Mouse (Mus musculus): ENCODE data around the gene Lemd2. TPM values are rescaled to one million over a fixed set of nuclear protein-coding genes. Genes with fewer than 3 reads are reported as not detected.
A peak's percentile ranks its signal among the peaks of the same experiment; 100 is the strongest.

The Lemd2 gene
- total RNA-seq, 4 experiments from 2014 or later: 39.0 to 44.9 (median 42.9) TPM

GRCm38 (mm10) chr17:27228216-27228915 is 24.1 kb upstream of the Lemd2 start:
- DNase-seq (ENCODE audit: low spot score in 2 of 2): no peak

DNA sequence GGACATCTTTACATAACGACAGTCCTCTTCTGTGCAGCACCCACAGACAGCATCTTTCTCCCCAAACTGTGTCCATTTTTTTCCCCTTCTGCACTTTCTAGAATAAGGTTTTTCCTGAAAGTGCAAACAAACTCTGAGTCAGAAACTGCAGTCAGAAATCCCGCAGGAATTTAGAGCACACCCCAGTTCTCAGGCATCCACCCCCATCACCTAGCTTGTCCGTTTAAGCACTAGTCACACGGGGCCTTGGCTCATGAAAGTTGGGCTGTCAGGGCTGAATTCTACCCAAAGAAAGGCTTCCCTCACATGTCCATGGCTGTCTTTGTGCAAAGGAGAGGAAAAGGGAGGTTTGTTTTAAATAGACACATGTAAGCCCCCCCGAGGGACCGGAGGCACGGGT is 23.0 kb upstream of the Lemd2 start:
- no peak for DNase-seq (ENCODE audit: low spot score in 2 of 2)

GRCm38 (mm10) chr17:27226701-27227100 is 22.4 kb upstream of the Lemd2 start:
- no peak for DNase-seq (ENCODE audit: low spot score in 2 of 2)

DNA sequence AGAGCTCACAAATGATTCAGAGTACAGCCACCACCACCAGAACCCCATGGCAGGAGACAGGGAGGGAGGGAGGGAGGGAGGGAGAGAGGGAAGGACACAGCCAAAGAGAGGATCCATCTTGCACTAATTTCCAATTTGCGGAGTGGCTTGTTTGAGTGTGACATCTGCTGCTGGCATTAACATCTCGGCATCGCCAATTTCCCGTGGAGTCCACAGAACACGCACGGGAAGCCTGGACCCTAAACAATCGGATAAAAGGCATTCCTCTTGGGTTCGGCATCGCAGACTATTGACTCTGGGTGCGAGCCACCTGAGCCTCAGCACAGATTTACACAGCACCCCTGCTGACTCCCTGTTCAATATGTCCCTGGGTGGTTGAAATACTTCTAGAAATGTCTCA is 21.5 kb upstream of the Lemd2 start:
- no peak for DNase-seq (ENCODE audit: low spot score in 2 of 2)

GRCm38 (mm10) chr17:27223821-27224220 is 19.6 kb upstream of the Lemd2 start:
- DNase-seq (ENCODE audit: low spot score in 2 of 2): no peak

- DNase-seq (ENCODE audit: low spot score in 2 of 2): no peak
These were observed 17.3 kb upstream of the Lemd2 start for GRCm38 (mm10) chr17:27221562-27221961.

GRCm38 (mm10) chr17:27218916-27219315 is 14.6 kb upstream of the Lemd2 start:
- DNase-seq (ENCODE audit: low spot score in 2 of 2): no peak

DNA sequence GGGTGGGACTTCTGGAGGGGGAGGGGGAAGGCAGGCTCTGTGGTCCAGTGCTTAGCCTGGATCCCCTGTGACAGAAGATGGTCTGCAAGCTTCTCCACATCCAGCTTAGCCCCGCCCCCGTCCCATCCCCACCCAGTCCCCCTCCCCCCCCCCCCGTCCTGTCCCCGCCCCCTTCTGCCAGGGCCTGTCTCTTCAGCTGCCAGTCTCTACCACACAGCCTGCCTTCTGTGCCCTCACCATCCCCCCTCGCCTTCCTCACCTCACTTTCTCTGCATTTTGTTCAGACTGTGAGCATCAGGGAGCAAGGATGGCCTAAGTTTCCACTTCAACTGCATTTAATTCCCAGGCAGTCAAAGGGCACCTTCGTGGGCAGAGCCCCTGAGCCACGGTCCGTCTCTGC is 14.1 kb upstream of the Lemd2 start:
- DNase-seq (ENCODE audit: low spot score in 2 of 2): no peak

GRCm38 (mm10) chr17:27212768-27213525 is 8.7 kb upstream of the Lemd2 start:
- no peak for DNase-seq (ENCODE audit: low spot score in 2 of 2)

- DNase-seq (ENCODE audit: low spot score in 2 of 2): no peak
These were observed 7.7 kb upstream of the Lemd2 start for GRCm38 (mm10) chr17:27212006-27212405.

DNA sequence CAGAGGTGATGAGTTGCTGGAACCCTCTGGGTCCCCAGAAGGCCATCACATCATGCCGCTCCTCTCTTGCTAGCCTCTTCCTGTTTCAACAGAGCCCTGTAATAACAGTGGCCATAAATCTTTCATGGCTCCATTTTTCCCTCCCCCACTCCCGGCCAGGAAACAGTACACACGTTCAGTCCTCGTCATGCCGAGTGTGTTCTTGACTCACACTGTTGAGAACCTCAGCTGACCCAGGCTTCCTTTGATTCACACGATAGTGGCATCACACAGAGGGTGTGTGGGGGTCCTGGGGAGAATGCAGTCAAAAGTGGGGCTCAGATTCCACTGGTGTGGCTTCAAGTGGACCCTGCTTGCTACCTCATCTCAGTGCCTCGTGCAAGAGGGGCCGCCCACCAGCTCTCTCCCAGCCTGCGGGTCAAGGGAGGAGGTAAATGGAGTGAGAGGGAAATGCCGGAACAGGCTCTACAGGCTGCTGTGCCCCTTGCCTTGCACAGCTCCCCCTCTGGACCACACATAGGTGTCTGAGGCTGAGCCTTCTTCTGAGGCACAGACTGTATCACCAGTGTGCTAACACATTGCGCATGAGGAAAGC is 2.9 kb upstream of the Lemd2 start:
- no peak for DNase-seq (ENCODE audit: low spot score in 2 of 2)

GRCm38 (mm10) chr17:27203358-27204074 is 753 bp downstream of the Lemd2 start:
- DNase-seq (ENCODE audit: low spot score in 2 of 2): no peak

GRCm38 (mm10) chr17:27202919-27203357 is 1.3 kb downstream of the Lemd2 start:
- DNase-seq (ENCODE audit: low spot score in 2 of 2): no peak

DNA sequence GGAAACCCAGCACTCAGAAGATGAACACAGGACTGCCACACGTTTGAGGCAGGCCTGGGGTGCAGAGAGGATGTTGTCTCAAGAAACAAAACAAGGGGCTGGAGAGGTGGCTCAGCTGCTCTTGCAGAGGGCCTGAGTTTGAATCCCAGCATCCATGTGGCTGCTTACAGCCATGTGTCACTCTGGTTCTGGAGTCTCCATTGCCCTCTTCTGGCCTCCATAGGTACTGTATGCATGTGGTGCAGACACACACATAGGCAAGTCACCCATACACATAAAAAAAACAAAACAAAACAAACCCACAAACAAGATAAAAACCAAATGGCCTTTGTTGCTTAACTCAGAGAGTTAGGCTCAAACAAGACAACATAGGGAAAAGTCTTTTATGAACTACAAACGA is 2.3 kb downstream of the Lemd2 start:
- no peak for DNase-seq (ENCODE audit: low spot score in 2 of 2)

DNA sequence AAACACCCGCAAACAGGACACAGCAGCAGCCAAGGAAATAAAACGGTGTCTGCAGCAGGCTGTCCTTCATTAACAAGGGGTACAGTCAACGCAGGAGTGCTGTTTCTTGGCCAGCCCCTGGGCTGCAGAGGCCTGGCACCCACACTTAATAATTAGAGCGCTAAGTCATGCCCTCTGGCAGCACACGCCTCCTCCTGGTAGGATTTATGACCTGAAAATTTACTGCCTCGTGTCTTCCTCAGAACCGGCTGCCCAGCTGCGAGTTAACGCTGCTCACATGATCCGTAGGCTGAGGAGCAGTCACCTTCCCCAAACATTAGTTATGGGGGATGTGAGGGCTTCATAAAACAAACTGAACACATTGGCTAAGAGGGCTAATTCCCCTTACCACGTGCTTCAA is 3.5 kb downstream of the Lemd2 start:
- no peak for DNase-seq (ENCODE audit: low spot score in 2 of 2)

- DNase-seq (ENCODE audit: low spot score in 2 of 2): peak in 1 of 2 experiments; percentile 60
These were observed 4.4 kb downstream of the Lemd2 start for GRCm38 (mm10) chr17:27199864-27200263.

DNA sequence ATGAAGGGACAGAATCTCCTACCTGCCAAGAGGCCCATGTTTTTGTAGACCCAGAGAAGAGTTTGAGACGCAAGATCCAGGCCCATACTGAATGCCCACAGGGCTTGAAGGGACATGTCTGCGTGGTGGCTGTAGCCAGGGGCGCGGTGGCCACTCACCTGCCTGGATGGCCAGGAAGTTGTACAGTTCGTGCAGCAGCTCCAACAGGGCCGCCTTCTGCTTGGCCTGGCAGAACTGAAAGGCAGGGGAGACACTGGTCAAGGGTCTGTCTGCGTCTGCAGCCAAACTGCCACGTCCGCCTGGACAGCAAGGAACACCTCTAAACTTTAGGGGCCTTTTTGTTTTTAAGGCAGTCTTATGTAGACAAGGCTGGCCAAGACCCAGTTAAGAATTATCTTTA is 5.1 kb downstream of the Lemd2 start:
- DNase-seq (ENCODE audit: low spot score in 2 of 2): no peak

DNA sequence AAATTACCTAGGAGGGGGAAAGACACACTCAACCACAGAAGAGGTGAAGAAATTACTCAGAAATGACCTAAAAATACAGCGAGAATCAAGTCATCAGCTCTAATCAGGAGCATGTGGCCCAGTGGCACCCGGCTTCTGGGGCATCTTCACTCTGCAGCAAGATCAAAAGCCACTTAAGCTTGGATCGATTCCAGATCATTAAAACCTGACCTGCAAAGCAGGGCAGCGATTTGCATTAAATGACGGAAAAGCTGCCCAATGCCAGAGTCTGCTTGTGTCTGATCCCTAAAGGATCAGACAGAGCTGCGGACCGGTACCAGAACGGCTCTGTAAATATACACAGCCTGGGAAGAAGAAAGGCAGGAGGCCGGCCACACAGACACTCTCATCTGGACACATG is 8.1 kb downstream of the Lemd2 start:
- DNase-seq (ENCODE audit: low spot score in 2 of 2): no peak

DNA sequence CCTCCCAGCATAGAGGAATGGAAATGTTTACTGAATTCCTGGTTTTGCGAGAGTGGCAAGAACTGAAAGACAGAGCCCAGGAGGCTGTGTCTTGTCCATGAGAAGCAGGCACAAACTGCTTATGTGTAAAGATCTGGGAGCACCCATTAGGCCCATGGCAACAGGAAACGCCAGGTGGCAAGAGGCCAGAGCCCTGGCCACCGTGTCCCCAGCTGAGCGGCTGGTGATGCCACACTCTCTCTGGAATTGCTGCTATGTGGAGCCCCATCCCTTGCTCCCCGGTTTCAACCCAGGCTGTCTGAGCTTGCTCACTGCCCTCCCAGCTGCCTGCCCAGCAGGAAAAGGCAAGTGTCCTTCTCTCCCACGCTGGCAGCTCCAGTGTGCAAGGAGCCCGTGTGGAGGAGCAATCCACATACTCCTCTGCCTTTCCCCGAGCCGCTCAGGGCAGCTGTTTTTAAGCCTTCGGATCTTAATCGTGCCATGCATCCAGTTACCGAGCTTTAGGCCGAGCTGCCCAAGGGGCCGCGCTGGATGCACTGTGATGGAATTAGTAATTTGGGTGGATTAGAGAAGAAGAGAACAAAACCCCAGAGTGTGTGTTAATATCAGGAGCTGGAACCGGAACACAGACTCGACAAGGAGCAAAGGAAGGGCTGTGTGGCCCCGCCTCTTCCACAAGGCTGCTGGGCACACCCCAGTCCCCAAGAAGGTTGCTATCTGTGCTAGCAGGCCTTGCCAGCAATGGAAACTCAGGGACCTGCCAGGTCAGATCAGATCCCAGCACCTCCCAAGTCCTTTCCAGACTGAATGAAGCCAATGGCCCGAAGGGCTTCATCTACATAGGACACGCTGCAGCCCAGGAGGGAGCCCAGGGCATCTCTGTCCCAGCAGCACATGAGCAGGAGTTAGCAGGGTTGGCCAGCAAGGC is 9.7 kb downstream of the Lemd2 start:
- DNase-seq (ENCODE audit: low spot score in 2 of 2): no peak

DNA sequence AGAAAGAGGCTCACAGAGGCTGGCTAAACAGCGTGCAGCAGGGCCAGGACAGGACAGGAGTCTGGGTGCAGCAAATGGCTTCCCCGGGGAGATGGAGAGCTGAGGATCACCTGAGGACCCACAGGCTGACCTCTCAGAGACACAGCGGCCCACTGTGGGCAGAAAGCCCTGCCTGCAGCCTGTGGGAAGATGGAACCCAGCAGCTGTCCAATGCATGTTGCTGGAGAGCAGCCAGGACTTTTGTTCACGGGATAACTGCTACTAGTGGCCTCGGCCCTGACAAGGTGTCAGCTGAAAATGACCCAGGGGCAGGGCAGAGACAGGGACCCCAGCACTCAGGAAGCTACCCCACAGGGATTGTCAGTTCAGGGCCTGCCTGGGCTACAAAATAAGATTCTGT is 12.5 kb downstream of the Lemd2 start:
- DNase-seq (ENCODE audit: low spot score in 2 of 2): no peak

GRCm38 (mm10) chr17:27191189-27191588 is 13.1 kb downstream of the Lemd2 start:
- DNase-seq (ENCODE audit: low spot score in 2 of 2): no peak

All from left cerebral cortex, adult 8-10 months (tissue).